Mouse (Mus musculus) hindbrain, embryonic 12.5 days (tissue): Measurements from ENCODE around the gene Ccr6. TPM values are rescaled to one million over a fixed set of nuclear protein-coding genes. Genes with fewer than 3 reads are reported as not detected.

Source experiments
- ATAC-seq: fragments of 200-750 bp; cut with Nextera tagmentation; 2 replicates; pipeline ENCODE4 v1.8.0; 2017; ENCODE audit warnings: moderate TSS enrichment; ENCODE audit not compliant: low FRiP score
- H3K27ac ChIP-seq: fragments of 300-500 bp; sonication (generic); 2 replicates; pipeline ENCODE4 v1.5.1; 2016; ENCODE audit warnings: mild to moderate bottlenecking
- H3K27me3 ChIP-seq: fragments of 300-500 bp; sonication (generic); 2 replicates; pipeline ENCODE4 v1.6.1; 2016; ENCODE audit warnings: mild to moderate bottlenecking
- H3K36me3 ChIP-seq: fragments of 300-500 bp; sonication (generic); 2 replicates; pipeline ENCODE4 v1.6.1; 2016; ENCODE audit warnings: mild to moderate bottlenecking
- H3K4me1 ChIP-seq: fragments of 300-500 bp; sonication (generic); 2 replicates; pipeline ENCODE4 v1.6.1; 2016
- H3K4me2 ChIP-seq: fragments of 300-500 bp; sonication (generic); replicated peaks from 2 replicates; pipeline ENCODE4 v1.6.1; 2016; ENCODE audit warnings: mild to moderate bottlenecking
- H3K4me3 ChIP-seq: fragments of 300-500 bp; sonication (generic); 2 replicates; pipeline ENCODE4 v1.5.1; 2016; ENCODE audit warnings: mild to moderate bottlenecking
- H3K9ac ChIP-seq: fragments of 300-500 bp; sonication (generic); 2 replicates; pipeline ENCODE4 v1.6.1; 2016; ENCODE audit warnings: mild to moderate bottlenecking, moderate library complexity
- H3K9me3 ChIP-seq: fragments of 300-500 bp; sonication (generic); replicated peaks from 2 replicates; pipeline ENCODE4 v1.6.1; 2016; ENCODE audit warnings: mild to moderate bottlenecking
- WGBS: fragments of 180-500 bp; shearing (Covaris S2); methylation state at CpG from one replicate; pipeline ENCODE4 v1.1.7; 2016; 5-methylcytosine and 5-hydroxymethylcytosine counted together
- polyA plus RNA-seq: library from polyadenylated mRNA; unstranded; fragments of >200 nt; fragmentation: Nextera tagmentation; extraction: Ambion mirVana; gene quantifications from 2 replicates; pipeline ENCODE4 v1.2.1, GENCODE M21; 2016

The Ccr6 gene
- polyA plus RNA-seq, 1 experiment from 2014 or later = not detected

DNA sequence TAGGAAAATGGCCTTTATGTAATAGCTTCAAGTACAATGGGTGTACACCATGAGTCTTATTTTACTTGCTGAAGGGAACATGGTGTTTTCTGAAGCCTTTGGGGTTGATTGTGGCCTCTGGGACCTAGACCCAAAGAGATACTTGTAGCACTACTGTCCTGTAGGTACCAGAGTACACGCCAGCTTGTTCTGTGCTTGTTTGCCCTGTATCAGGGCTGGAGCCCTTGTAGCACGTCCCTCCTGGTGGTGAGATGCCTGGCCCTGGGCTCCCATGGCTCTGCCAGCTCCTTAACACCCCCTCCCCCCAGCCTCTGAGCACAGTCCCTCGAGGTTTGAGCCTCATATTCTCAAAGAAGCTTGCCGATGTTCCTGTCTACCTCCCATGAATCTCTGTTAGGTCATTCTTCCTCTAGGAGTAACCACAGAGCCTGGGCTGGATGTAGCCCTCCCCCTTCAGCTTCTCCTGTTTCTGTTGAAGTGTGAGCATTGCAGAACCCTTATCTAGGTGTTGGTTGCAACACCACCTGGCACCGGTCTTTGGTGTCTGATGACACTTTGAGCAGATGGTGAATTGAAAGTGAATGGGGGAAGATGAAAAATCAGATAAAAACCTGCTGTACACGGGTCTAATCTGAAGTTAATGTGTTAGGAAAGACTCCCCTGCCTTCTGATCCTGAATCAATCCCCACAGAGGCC, 36.4 kb downstream of the Ccr6 start:
- no peak overlapping the region for H3K27ac ChIP-seq
- ATAC-seq = no peak
- H3K9ac ChIP-seq = no peak overlapping the region
- H3K27me3 ChIP-seq = peaks cover 16% of the 10 kb centered on the region
- WGBS = 58% methylated on average over 6 of the region's 6 CpGs
- H3K9me3 ChIP-seq = no peaks in the 10 kb centered on the region
- H3K4me2 ChIP-seq = no peak overlapping the region
- no peak overlapping the region for H3K4me3 ChIP-seq
- H3K36me3 ChIP-seq = no peaks in the 10 kb centered on the region
- no peaks in the 10 kb centered on the region for H3K4me1 ChIP-seq

DNA sequence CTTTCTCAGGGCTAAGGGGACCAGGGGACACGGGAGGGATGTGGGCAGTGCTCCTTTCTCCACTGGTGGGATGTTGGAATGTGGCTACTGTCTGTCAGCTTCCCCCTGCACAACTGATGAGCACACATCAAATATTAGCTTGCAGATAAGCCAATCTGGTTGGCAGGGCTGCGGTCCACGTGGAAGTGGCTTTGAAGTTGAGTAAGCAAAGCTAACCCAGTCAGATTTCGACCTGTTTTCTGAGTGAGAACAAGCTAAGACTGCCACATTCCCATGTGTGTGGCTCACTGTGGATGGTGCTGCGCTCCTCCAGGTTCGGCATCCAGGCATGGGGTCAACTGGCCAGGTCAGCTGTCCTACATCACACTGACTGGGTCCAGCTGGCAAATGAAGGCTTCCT, 37.1 kb downstream of the Ccr6 start:
- Histone ChIP-seq H3K4me3 (no peak overlapping the region), H3K27me3 (peaks cover 16% of the 10 kb centered on the region), H3K4me1 (no peaks in the 10 kb centered on the region), H3K9ac (no peak overlapping the region), H3K4me2 (no peak overlapping the region), H3K36me3 (no peaks in the 10 kb centered on the region), H3K27ac (no peak overlapping the region), H3K9me3 (no peaks in the 10 kb centered on the region)
- no peak for ATAC-seq
- WGBS = 79% methylated on average over 6 of the region's 6 CpGs

GRCm38 (mm10) chr17:8276071-8276470, 40.2 kb downstream of the Ccr6 start:
- Histone ChIP-seq H3K27me3 (peaks cover 19% of the 10 kb centered on the region), H3K9ac (no peak overlapping the region), H3K36me3 (no peaks in the 10 kb centered on the region), H3K4me1 (no peaks in the 10 kb centered on the region), H3K27ac (no peak overlapping the region), H3K9me3 (no peaks in the 10 kb centered on the region), H3K4me3 (no peak overlapping the region), H3K4me2 (no peak overlapping the region)
- ATAC-seq = no peak
- whole genome bisulfite sequencing = 72% methylated on average over 4 of the region's 4 CpGs

DNA sequence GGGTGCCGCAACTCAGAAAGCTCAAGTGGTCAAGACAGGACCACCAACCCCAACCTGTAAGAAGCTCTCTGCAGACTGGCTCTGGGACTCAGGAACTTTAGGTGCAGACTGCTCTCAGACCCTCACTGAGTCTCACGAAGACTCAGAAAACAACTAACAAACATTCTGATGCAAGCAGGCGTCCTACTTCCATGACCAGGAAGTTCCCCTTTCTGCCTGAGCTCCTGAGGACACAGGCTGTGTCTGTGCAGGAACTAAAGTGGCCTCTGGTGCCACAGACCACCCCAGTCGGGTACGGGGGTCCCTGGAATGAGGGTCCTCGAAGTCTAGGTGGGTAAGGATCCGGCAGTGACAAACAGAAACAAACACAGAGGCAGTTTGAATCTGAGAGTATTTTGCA, 40.8 kb downstream of the Ccr6 start:
- no peak overlapping the region for H3K27ac ChIP-seq
- ATAC-seq = no peak
- H3K4me3 ChIP-seq = no peak overlapping the region
- H3K4me2 ChIP-seq = no peak overlapping the region
- peaks cover 20% of the 10 kb centered on the region for H3K27me3 ChIP-seq
- H3K9ac ChIP-seq = no peak overlapping the region
- H3K36me3 ChIP-seq = no peaks in the 10 kb centered on the region
- H3K4me1 ChIP-seq = no peaks in the 10 kb centered on the region
- 78% methylated on average over 7 of the region's 7 CpGs for WGBS
- no peaks in the 10 kb centered on the region for H3K9me3 ChIP-seq

DNA sequence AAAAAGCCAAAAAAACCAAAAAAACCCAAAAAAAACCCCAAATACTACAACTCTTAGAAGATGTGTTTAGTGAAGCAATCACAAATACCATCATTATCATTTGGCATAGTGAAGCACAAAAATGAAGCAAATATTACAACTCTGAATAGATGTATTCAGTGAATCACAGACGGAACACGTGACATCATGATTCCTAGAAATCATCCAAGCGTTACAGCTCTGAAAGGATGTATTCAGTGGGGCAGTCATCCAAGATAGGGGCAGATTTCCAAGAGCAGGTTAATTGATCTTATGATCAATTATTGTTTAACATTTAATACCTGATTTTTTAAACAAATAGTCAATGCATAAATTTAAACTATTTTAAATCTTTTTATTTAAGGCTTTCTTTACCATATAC, 41.4 kb downstream of the Ccr6 start:
- WGBS = 85% methylated on average over 3 of the region's 3 CpGs
- Histone ChIP-seq H3K27ac (no peak overlapping the region), H3K9ac (no peak overlapping the region), H3K4me3 (no peak overlapping the region), H3K4me1 (no peaks in the 10 kb centered on the region), H3K9me3 (no peaks in the 10 kb centered on the region), H3K4me2 (no peak overlapping the region), H3K36me3 (no peaks in the 10 kb centered on the region), H3K27me3 (peaks cover 20% of the 10 kb centered on the region)
- ATAC-seq = no peak

GRCm38 (mm10) chr17:8278356-8278755, 42.5 kb downstream of the Ccr6 start:
- no peak for ATAC-seq

DNA sequence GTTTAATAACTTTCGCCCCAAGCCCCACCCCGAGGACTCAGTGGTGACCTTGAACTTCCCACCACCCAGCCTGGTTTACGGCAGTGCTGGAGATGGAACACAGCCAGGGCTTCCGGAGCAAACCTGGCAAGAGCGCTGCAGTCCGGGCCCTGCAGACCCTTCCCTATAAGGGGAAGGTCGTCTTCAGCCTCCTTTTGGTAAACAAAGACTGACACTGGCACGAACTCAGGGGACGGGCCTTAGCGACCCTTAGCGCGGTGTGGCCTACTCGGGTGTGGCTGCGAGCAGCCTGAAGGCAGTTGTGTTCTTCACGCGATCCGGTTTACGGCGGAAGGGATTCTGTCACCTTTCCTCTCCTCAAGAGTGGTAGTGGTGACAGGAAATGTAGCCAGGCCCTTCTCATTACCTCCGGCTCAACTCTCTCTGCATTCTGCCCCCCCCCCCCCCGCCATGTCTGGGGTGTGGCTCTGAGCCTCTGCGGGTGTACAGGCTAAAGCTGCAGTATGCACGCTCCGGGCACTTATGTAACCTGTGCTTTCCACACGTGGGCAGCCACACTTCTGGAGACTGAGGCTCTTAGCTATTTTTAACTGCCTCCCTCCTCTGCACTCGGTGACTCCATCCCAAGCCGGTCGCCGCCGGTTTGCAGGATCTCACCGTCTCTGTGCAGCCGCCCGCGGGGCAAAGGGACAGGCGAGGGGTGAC, 47.1 kb downstream of the Ccr6 start, which contains the start of gene Mpc1:
TSS of gene Mpc1 (plus strand) at position 84 of the 705 bp plus-strand sequence.
- Histone ChIP-seq H3K27ac (peak within 1 kb of the TSS; percentile 91), H3K9me3 (no peaks in the 10 kb centered on the region), H3K4me1 (peaks cover 16% of the 10 kb centered on the region), H3K4me3 (peak within 1 kb of the TSS; percentile 87), H3K9ac (peak within 1 kb of the TSS; percentile 85), H3K27me3 (peaks cover 8% of the 10 kb centered on the region), H3K4me2 (peak within 1 kb of the TSS; percentile 100), H3K36me3 (no peaks in the 10 kb centered on the region)
- WGBS = 2% methylated on average over 33 of the region's 35 CpGs
- no peak; the same call in 1 of the 2 replicates for ATAC-seq

More at GRCm38 (mm10) chr17:8278356-8278755, 42.5 kb downstream of the Ccr6 start:
- H3K36me3 ChIP-seq = no peaks in the 10 kb centered on the region
- 62% methylated on average over 3 of the region's 3 CpGs for WGBS
- no peaks in the 10 kb centered on the region for H3K9me3 ChIP-seq
- H3K4me3 ChIP-seq = no peak overlapping the region
- H3K9ac ChIP-seq = no peak overlapping the region
- peaks cover 14% of the 10 kb centered on the region for H3K27me3 ChIP-seq
- peaks cover 5% of the 10 kb centered on the region; the same call in 1 of the 2 replicates for H3K4me1 ChIP-seq
- H3K4me2 ChIP-seq = no peak overlapping the region
- no peak overlapping the region for H3K27ac ChIP-seq

- peak overlapping the region; percentile 100 for H3K4me2 ChIP-seq
- peak overlapping the region; percentile 91 for H3K27ac ChIP-seq
- peak; percentile 97 for ATAC-seq
- no peaks in the 10 kb centered on the region for H3K36me3 ChIP-seq
- H3K27me3 ChIP-seq = peaks cover 8% of the 10 kb centered on the region
- peaks cover 16% of the 10 kb centered on the region for H3K4me1 ChIP-seq
- H3K4me3 ChIP-seq = peak overlapping the region; percentile 87
- peak overlapping the region; percentile 85 for H3K9ac ChIP-seq
- WGBS = under 1% methylated on average over 77 of the region's 77 CpGs
- no peaks in the 10 kb centered on the region for H3K9me3 ChIP-seq
Measured at GRCm38 (mm10) chr17:8283526-8284253, 47.8 kb downstream of the Ccr6 start.

GRCm38 (mm10) chr17:8284254-8284661, 48.4 kb downstream of the Ccr6 start:
- Histone ChIP-seq H3K9ac (peak overlapping the region; percentile 85), H3K4me2 (peak overlapping the region; percentile 100)
- ATAC-seq = peak; percentile 49; the same call in 1 of the 2 replicates

DNA sequence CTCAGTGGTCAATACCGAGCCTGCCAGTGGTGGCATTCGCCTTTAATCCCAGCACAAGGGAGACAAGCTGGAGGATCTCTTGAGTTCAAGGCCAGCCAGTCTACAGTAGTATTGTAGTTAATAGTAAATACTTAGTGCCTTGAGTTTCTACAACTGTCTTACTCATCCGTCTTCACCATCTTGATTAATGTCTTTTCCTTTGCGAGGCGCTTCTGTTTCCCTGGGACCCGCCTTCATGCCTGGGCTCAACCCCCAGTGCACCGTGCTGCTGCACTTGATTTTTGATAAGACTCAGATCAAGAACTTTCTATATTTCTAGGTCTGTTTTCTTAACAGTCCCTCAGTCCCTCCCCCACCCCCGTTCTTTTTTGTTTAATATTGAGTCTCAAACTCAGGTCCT, 49.2 kb downstream of the Ccr6 start:
- peaks cover 8% of the 10 kb centered on the region for H3K27me3 ChIP-seq
- H3K9ac ChIP-seq = 0 out of 2 replicates have a peak overlapping the region, but pooled peaks have one; percentile 85
- peaks cover 16% of the 10 kb centered on the region for H3K4me1 ChIP-seq
- no peak for ATAC-seq
- H3K4me2 ChIP-seq = peak overlapping the region; percentile 100
- WGBS = 36% methylated on average over 8 of the region's 8 CpGs
- no peaks in the 10 kb centered on the region for H3K9me3 ChIP-seq
- no peak overlapping the region for H3K27ac ChIP-seq
- peak overlapping the region; percentile 87; the same call in 1 of the 2 replicates for H3K4me3 ChIP-seq
- no peaks in the 10 kb centered on the region for H3K36me3 ChIP-seq

More at GRCm38 (mm10) chr17:8284254-8284661, 48.4 kb downstream of the Ccr6 start:
- Histone ChIP-seq H3K4me1 (peaks cover 16% of the 10 kb centered on the region), H3K27ac (peak overlapping the region; percentile 91), H3K36me3 (no peaks in the 10 kb centered on the region), H3K4me3 (peak overlapping the region; percentile 87), H3K9me3 (no peaks in the 10 kb centered on the region), H3K27me3 (peaks cover 8% of the 10 kb centered on the region)
- under 1% methylated on average over 32 of the region's 32 CpGs for WGBS

- Histone ChIP-seq H3K36me3 (no peaks in the 10 kb centered on the region), H3K9ac (no peak overlapping the region), H3K4me2 (no peak overlapping the region), H3K4me1 (peaks cover 16% of the 10 kb centered on the region), H3K27me3 (peaks cover 5% of the 10 kb centered on the region; the same call in 1 of the 2 replicates), H3K9me3 (no peaks in the 10 kb centered on the region), H3K4me3 (no peak overlapping the region), H3K27ac (no peak overlapping the region)
- WGBS = 90% methylated on average over 4 of the region's 4 CpGs
- ATAC-seq = no peak
Measured at GRCm38 (mm10) chr17:8286987-8287386, 51.1 kb downstream of the Ccr6 start.
